Mouse (Mus musculus) E14TG2a.4 (cell line): Measurements from ENCODE around the gene Zfp513.

ENCODE experiments used
- H3K27me3 ChIP-seq: 2 replicates; pipeline ENCODE4 v1.6.1; 2014; ENCODE audit warnings: low read length, control low read depth; ENCODE audit not compliant: insufficient read depth
- H3K36me3 ChIP-seq: 2 replicates; pipeline ENCODE4 v1.6.1; 2014; ENCODE audit warnings: low read length, control low read depth; ENCODE audit not compliant: insufficient read depth
- H3K4me1 ChIP-seq: replicated peaks from 2 replicates; pipeline ENCODE4 v1.6.1; 2014; ENCODE audit warnings: low read depth, low read length, control low read depth
- H3K4me3 ChIP-seq: replicated peaks from 2 replicates; pipeline ENCODE4 v1.5.1; 2014; ENCODE audit warnings: mild to moderate bottlenecking, low read length
- H3K9me3 ChIP-seq: 2 replicates; pipeline ENCODE4 v1.6.1; 2014; ENCODE audit warnings: low read length, control low read depth
- CTCF ChIP-seq: conservative IDR thresholded peaks from 2 replicates; pipeline ENCODE4 v1.5.1; 2014; ENCODE audit warnings: low read length
- NANOG ChIP-seq: IDR thresholded peaks from 2 replicates; pipeline ENCODE4 v1.6.1; 2014; ENCODE audit warnings: borderline replicate concordance, low read length, mixed read lengths
- POU5F1 ChIP-seq: IDR thresholded peaks from 2 replicates; pipeline ENCODE4 v1.6.1; 2014; ENCODE audit warnings: low read length, borderline replicate concordance

The Zfp513 gene

DNA sequence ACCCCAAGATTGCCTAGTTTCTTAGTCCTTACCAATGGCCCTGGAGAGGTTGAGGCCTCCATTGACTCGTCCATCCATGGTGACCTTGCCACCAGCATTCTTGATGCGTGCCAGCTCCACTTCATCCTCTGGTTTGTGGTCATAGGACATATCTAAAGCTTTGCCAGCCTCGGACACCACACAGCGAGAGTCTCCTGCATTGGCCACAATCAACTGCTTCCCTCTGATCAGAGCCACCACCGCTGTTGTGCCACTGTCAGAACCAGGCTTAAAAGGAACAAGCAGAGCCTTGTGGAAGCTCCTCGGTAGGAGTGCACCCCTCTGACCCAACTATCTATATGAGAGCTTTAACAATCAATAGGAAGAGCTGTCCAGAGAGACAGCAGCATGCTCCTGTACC lies 2.3 kb upstream of the Zfp513 start:
- TF ChIP-seq POU5F1 (no peak), NANOG (no peak), CTCF (no peak)
- no peak overlapping the region for H3K4me3 ChIP-seq
- no peaks in the 10 kb centered on the region for H3K9me3 ChIP-seq
- H3K36me3 ChIP-seq = peaks cover 80% of the 10 kb centered on the region
- no peaks in the 10 kb centered on the region for H3K27me3 ChIP-seq
- peaks cover 41% of the 10 kb centered on the region for H3K4me1 ChIP-seq

DNA sequence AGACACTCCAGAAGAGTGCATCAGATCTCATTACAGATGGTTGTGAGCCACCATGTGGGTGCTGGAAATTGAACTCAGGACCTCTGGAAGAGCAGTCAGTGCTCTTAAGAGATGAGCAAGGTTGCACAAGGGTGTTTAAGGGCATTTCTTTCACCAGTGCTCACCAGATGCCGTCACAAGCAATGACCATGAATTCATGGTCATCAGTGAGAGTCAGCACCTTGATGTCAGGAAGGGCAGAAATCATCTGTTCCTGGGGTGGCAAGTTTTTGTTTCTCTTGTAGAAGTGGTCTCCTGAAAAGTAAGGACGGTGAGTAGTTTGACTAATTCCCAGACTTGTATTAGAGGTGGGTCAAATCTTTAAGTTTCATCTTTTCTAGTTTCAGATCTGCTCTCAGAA lies 1.8 kb upstream of the Zfp513 start:
- Histone ChIP-seq H3K36me3 (peaks cover 85% of the 10 kb centered on the region), H3K27me3 (no peaks in the 10 kb centered on the region), H3K9me3 (no peaks in the 10 kb centered on the region), H3K4me1 (peaks cover 47% of the 10 kb centered on the region), H3K4me3 (no peak overlapping the region)
- no peak for TF ChIP-seq POU5F1
- no peak for TF ChIP-seq CTCF
- TF ChIP-seq NANOG = no peak

GRCm38 (mm10) chr5:31202933-31203332 lies 830 bp upstream of the Zfp513 start:
- no peaks in the 10 kb centered on the region for H3K9me3 ChIP-seq
- H3K36me3 ChIP-seq = peaks cover 86% of the 10 kb centered on the region
- H3K27me3 ChIP-seq = no peaks in the 10 kb centered on the region
- peak overlapping the region; percentile 90 for H3K4me3 ChIP-seq
- H3K4me1 ChIP-seq = peaks cover 56% of the 10 kb centered on the region
- TF ChIP-seq CTCF (no peak), NANOG (no peak), POU5F1 (no peak)

GRCm38 (mm10) chr5:31201042-31201741 lies 911 bp downstream of the Zfp513 start:
- H3K27me3 ChIP-seq = no peaks in the 10 kb centered on the region
- H3K9me3 ChIP-seq = no peaks in the 10 kb centered on the region
- peaks cover 87% of the 10 kb centered on the region for H3K36me3 ChIP-seq
- H3K4me3 ChIP-seq = peak overlapping the region; percentile 90
- TF ChIP-seq NANOG = no peak
- TF ChIP-seq POU5F1 = no peak
- TF ChIP-seq CTCF = no peak
- H3K4me1 ChIP-seq = peaks cover 72% of the 10 kb centered on the region

- TF ChIP-seq CTCF (no peak), NANOG (no peak), POU5F1 (no peak)
- peaks cover 79% of the 10 kb centered on the region for H3K4me1 ChIP-seq
Measured at GRCm38 (mm10) chr5:31200327-31200768, 1.8 kb downstream of the Zfp513 start.

GRCm38 (mm10) chr5:31199893-31200292 lies 2.2 kb downstream of the Zfp513 start:
- Histone ChIP-seq H3K27me3 (no peaks in the 10 kb centered on the region), H3K4me1 (peaks cover 81% of the 10 kb centered on the region), H3K9me3 (no peaks in the 10 kb centered on the region), H3K36me3 (peaks cover 87% of the 10 kb centered on the region), H3K4me3 (peak overlapping the region; percentile 90)
- TF ChIP-seq POU5F1 = no peak
- no peak for TF ChIP-seq NANOG
- no peak for TF ChIP-seq CTCF

More at GRCm38 (mm10) chr5:31200327-31200768, 1.8 kb downstream of the Zfp513 start:
- peak overlapping the region; percentile 90 for H3K4me3 ChIP-seq
- no peaks in the 10 kb centered on the region for H3K27me3 ChIP-seq
- no peaks in the 10 kb centered on the region for H3K9me3 ChIP-seq
- peaks cover 87% of the 10 kb centered on the region for H3K36me3 ChIP-seq

GRCm38 (mm10) chr5:31199321-31199892 lies 2.7 kb downstream of the Zfp513 start:
- no peaks in the 10 kb centered on the region for H3K9me3 ChIP-seq
- H3K4me1 ChIP-seq = peaks cover 85% of the 10 kb centered on the region
- H3K36me3 ChIP-seq = peaks cover 87% of the 10 kb centered on the region
- H3K27me3 ChIP-seq = no peaks in the 10 kb centered on the region
- TF ChIP-seq NANOG (no peak), CTCF (no peak), POU5F1 (no peak)
- H3K4me3 ChIP-seq = peak overlapping the region; percentile 90

- Histone ChIP-seq H3K9me3 (no peaks in the 10 kb centered on the region), H3K27me3 (no peaks in the 10 kb centered on the region), H3K4me1 (peaks cover 89% of the 10 kb centered on the region), H3K36me3 (peaks cover 82% of the 10 kb centered on the region), H3K4me3 (0 out of 2 replicates have a peak overlapping the region, but pooled peaks have one; percentile 90)
- TF ChIP-seq CTCF (no peak), POU5F1 (no peak), NANOG (no peak)
Measured at GRCm38 (mm10) chr5:31198616-31199320, 3.3 kb downstream of the Zfp513 start.
